Mouse (Mus musculus) frontal cortex, adult (tissue): ENCODE measurements around the gene Smg6.

ENCODE experiments used
- ATAC-seq: cut with Nextera tagmentation; 2 replicates; pipeline ENCODE4 v1.9.2; 2017; ENCODE audit warnings: mild to moderate bottlenecking, moderate library complexity, mixed read lengths; ENCODE audit not compliant: low TSS enrichment

Smg6 gene

DNA sequence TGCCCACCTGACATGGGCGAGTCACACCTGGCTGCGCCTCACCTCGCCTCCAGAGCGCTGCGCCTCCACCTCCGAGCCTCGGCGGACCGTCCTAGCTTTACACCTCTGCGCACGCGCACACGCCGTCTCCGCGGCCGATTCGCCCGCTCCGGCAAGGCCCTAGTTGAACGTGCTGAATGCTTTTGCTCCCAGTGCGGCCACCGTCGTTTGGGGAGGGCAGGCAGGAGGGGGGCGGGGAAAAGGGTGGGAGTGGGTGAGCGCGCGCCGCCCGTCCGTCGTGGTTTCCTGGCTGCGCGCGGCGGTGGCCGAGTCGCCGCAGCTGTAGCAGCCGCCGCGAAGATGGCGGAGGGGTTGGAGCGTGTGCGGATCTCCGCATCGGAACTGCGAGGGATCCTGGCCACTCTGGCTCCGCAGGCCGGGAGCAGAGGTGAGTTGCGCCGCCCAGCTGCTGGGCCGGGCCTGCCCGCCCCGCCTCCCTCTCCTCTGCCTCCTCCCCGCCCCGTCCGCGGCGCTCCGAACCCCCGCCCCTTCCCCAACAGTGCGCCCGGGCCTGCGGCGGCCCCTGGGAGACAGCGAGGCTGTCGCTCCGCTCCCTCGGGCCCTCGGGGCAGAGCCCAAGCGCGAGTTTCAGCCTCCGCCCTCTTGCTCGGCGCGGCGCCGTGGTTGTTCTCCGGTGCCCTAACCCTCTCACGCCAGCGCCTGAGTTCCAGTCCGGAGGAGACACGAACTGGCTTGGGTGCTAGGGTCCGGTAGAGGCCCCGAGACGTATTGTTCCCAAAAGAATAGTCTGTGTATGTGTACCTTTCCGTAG is at the start of gene Smg6, which contains the start of gene Srr:
Gene Smg6 (plus strand): TSS at position 247 of the 811 bp plus-strand sequence.
Gene Srr (minus strand): TSS at position 372 of the 811 bp plus-strand sequence.
- ATAC-seq, result peak; percentile 83

DNA sequence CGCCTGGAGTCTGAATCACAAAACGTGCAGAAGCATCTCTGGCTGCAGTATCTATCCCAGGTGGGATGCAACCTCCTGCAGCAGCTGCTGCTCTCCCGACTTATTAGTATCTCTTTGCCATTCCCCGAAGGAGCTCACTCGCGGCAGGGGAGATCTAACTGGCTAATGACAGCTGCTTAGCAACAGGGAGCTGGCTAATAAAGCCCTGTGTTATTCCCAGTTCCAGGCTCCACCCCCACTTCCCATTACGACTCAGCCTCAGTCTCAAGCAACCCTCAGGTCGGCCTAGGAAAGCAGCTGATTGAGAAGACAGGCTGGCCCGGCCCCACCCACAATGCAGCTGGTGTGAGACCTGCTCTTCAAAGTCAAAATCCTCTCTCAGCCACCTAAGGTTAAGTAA is 48.8 kb upstream of the Smg6 start:
- ATAC-seq, result peak; percentile 48

DNA sequence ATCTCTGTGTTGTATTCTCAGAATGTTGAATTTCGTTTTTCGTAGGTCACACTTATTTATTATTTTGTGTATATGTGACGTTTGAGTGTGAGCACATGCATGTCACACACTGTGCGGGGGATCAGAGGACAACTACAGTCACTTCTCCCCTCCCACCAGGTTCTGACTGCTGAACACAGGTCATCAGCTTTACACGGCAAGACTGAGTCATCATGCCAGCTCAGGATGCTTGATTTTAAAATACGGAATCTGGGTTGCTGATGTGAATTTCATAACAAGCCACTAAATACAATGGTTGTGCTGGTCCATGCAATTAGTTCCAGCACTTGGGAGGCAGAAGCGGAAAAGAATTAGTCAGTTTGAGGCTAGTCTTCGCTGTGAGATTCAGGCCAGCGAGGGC is 44.6 kb upstream of the Smg6 start:
- no peak for ATAC-seq

DNA sequence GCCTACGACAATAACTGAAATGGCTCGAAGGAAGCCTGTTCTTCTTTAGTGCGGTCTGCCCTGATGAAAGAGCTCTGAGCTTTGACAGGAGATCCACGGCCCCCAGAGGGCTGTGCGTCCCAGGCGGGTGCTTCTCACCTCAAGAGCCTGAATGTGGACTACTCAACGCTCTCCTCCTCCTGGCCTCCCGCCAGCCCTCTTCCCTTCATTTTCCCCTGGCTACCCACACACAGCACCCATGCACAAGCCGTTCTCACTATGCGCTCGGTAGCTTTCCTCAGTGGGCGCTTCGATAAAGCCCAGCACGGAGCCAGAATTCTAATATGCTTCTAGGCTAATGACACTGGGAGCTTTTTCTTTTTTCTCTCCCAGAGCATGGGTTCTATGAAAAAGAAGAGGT is 43.6 kb upstream of the Smg6 start:
- peak; percentile 81 for ATAC-seq

DNA sequence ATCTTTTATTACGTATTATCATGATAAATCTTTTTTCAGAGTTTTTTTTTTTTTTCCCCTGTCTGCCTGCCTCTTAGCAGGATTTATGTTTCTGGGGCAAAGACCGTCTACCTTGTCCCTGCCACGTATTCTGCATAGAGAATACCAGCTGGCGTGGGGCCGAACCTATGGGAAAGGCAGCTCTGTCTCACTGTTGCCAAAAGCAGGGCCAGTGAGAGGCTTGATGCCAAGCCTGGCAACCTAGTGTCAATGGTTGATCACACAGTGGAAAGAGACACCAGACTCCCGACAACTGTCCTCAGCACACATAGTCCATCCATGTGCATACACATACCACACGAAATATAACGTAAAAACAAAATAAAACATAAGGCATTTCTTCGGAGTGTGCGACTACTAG is 42.5 kb upstream of the Smg6 start:
- ATAC-seq, result no peak

DNA sequence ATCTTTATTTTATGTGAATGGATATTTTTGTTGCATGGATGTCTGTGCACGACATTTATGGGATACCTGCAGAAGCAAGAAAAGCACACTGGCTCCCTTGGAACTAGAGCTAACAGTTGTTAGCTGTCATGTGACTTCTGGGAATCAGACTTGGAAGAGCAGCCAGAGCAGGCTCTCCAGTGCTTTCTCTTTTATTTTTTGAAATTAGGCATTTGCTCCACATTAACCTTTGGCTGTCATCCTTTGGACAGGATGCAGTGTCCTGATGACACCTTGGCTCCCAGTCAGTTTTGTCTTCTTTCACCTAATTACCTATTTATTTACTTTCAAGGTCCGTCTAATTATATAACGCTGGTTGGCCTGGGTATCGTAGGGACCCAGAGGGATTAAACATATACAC is 31.0 kb upstream of the Smg6 start:
- ATAC-seq, result no peak

DNA sequence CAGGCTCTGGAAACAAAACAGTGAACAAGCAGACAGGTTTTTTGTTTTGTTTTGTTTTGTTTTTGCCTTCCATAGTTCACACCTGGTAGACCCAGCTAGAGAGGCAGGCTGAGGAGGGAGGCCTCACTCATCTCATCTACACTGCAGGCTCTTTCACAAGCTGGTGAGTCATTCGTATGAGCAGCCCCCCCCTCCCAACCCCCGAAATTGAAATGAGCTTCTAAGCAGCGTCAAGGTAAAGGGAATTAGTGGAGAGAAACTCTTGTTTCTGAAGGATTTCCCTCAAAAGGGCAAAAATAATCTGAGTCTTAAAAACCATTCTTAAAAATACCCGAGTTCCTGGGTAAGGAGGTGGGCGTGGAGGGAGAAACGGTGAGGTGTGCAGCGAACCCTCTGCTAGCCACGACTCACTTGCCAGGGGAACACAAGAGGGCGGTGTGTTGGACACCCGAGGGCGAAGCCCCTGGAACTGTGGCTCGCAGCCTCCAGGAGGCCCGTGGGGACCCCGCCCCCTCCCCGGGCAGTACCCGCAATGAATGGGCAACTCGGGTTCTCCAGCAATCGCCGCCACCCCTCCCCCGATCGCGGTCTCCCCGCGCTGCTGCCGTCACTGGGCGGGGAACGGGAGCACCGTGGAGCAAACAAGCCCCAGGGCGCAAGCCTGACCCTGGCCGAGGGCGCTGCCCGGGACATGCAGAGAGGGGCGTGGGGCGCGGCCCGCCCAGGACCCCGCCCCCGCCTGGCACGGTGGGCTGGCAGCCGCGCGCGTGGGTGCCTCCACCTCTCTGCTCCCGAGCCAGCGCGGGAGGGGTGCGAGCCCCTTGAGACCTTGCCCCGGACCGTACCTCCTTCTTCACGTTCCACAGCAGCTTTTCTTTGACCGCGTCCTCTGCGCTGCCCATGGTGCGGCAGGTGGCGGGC is 29.4 kb upstream of the Smg6 start:
- peak; percentile 28 for ATAC-seq

DNA sequence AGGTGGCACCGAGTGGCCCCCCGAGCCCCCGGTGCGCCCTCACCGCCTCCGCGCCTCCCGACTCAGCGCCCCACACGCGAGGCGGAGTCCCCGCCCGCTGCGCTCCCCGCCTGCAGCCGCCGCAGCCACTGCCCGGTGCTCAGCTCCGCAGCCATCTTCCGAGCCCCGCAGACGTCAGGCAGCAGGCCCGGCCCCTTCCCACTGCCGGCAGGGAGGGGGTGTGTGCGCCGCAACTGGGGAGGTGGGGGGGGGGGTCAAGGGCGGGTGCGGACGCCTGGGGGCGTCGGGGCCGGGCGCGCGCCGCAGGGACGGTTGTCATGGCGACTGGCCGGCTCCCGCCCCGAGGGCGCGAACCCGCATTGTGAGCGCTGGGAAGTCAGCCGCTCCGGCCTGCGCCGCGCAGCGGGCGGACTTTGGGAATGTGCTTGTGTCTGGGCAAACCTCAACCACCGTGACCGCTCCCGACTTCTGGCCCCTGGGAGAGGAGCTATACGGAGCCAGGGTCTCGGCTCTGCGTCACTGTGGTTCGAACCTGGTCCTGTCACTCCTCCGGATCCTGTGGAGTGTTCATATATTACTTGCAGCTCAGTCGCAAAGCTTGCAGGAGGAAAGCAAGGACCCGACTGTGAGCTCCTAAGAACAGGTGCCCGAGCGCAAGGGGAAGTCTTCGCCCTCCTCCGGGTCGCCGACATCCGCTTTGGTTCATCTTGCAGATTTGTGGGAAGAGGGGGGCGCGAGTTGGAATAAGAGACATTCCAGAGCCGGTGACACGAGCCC is 28.5 kb upstream of the Smg6 start, which contains the start of gene Sgsm2:
Gene Sgsm2 (minus strand): TSS at position 160 of the 777 bp plus-strand sequence.
- peak; percentile 36 for ATAC-seq

DNA sequence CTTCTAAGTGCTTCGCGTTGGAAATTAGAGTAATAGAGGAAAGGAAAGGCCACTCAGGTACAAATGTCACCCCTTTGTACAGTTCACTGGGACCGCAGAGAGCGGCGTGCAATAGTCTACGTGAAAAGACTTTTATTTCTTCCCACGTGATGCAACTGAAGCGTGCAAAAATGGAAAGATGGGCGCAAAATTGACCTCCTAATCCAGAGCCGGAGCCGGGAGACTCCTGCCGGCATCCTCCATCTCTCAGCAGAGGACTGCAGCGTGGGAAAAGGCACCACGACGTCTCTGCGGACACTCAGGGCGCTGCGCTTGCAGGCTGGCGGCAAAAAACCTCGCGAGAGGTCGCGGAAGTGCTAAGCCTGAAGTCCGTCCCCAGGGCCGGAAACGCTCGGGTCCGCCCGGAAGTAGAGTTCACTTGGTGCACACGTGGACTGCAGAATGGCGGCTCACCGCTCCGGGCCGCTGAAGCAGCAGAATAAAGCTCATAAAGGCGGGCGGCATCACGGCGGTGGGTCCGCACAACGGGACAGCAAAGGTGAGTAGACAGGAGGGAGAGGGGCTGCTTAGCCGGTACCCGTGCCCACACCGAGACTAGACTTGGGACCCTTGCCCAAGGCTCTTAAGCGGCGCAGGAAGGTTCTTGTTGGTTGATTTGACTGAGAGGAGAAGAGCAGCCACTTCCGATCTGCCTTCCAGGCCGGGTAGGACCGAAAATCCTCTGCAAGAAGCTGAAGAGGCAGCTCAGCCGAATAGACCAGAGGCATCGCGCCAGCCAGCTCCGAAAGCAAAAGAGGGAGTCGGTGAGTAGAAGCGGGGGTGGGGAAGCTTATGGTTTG is 27.7 kb upstream of the Smg6 start, which contains the start of gene Tsr1:
Gene Tsr1 (plus strand): TSS at position 394 of the 839 bp plus-strand sequence.
- ATAC-seq, result peak; percentile 84

DNA sequence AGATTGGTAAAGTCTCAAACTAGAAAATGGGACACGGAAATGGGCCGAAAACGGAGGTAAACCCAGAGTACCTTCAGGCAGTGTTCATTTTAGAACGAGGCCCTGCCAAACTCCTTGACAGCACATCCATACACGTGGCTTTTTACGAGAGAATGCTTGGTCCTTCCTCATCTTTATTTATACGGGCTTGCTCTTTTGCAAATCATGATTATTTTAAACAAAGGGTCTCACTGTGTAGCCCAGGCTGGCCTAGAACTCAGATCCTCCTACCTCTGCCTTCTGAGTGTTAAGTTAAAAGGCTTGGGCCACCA is 27.2 kb upstream of the Smg6 start:
- no peak for ATAC-seq

DNA sequence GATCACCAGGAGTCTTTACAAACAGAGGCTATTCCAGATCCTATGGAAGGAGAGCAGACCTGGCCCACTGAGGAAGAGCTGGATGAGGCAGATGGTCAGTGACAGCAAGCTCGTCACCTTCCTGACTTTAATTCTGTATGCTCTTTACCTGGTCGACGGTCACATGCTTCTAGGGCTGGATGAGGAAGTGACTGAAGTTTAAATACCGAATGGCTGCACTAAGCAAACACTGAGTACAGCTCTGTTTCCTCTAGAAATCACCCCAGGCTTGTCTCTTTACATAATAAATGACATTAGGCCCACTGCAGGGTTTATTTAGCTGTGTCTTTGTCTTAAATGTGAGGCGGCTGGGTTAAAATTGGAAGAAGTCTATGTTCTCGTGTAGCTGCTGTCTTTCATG is 24.1 kb upstream of the Smg6 start:
- ATAC-seq, result no peak

DNA sequence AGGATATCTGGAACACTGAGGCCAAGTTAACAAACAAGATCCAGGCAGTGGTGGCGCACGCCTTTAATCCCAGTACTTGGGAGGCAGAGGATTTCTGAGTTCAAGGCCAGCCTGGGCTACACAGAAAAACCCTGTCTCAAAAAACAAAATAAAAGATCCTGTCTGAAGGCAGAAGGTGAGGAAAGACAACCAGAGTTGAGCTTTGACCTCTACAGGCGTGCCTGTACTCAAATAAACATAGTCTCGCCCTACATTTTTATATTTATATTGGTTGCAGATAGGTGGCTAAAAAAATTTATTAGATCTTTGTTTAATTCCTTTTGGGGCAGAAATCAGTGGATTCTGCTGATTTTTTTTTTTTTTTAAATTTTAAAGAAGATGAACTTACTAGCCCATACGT is 23.2 kb upstream of the Smg6 start:
- ATAC-seq, result no peak

DNA sequence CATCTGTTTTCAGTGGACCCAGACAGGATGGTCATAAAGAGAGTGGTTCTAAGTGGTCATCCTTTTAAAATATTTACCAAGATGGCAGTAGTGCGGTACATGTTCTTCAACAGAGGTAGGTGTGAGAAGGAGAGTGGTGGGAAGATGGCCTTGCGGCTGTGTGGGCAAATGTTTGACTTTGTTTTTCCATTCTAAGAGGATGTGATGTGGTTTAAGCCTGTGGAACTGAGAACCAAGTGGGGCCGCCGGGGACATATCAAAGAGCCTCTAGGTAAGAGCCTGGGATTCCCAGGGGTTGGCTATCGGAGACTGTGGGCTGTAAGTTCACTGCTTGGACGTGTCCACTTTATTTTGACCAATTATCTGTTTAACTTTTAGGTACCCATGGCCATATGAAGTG is 17.8 kb upstream of the Smg6 start:
- no peak for ATAC-seq

DNA sequence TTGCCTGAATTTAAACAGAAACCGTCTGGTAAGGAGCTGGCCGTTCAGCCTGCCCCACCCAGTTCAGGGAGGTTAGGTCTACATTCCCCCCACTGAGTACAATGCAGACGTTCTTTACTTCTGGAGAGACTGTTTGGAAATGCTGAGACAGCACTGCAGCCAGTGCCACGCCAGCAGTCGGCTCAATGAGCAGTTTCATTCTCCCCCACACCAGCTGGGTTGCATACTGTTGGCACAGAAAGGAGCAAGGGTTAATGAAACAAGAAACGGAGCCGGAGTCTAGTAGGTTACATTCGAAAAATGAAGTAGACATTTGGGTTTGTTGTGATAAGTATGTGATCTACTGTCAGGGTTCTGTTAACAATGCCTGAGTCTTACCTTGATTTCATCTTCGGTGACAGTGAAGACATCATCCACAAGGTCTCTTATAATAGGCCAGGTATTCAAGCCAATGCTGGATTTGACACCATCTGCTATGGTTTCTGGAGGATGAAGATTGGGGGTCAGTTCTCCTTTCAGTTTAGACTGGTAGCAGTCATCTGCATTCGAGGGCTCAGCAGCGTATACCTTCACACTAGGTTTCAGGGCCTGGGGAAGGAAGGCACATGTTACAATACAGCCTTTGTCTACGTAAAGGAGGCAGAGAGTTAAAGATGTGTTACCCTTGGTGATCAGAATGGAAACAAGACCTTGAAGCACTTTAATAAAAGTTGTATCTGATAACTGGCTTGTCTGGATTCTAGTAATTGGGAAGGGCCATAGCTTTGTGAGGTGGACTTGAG is 16.8 kb upstream of the Smg6 start:
- ATAC-seq, result 0 out of 2 replicates have a peak, but pooled peaks have one; percentile 27

DNA sequence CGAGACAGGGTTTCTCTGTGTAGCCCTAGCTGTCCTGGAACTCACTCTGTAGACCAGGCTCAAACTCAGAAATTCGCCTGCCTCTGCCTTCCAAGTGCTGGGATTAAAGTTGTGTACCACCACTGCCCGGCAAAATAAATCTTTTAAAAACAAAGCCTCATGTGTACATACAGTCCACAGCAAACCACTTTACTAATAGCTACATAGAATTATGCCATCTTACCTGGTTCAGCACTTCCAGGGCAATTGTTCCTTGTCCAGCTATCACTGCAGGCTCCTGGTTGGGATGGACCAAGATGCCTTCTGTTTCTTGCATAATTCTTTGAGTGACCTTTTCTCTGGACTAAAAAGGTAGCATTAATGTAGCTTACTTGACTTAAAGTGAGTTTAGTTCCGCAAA is 15.6 kb upstream of the Smg6 start:
- no peak for ATAC-seq

DNA sequence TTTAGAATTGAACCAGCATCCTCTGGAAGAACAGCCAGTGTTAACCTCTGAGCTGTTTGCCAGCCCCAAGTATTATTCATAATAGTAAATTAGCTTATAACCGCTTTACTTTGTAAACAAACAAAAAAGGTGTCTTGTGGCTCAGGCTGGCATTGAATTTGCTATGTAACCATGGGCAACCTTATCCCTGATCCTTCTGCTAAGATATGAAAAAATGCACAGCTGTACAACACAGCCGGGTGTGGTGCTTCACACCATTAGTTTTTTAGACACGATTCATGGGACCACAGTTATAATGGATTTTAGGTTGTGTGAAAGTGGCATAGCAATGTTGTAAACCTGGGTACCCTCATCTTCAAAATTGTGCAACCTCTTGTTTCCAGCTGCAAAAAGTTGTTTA is 13.1 kb upstream of the Smg6 start:
- no peak for ATAC-seq

DNA sequence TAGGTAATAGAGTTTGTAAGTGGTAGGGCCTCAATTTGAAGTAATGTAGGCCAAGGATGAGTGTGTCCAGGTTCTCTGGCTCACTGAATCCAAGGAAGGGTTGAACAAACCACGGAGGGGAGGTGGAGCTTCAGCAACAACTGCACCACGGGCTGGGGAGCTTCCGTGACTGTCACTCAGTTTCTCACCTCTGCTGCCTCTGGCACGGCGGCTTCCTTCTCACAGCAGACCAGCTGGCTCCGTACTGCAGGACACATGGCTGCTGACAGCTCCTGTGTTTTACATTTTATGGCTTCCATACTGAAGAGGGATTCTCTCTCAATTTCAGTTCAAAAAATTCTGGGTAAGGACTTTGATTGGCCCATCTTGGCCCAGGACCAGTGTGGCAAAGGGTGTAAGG is 6.4 kb upstream of the Smg6 start:
- peak; percentile 72; the same call in 1 of the 2 replicates for ATAC-seq

DNA sequence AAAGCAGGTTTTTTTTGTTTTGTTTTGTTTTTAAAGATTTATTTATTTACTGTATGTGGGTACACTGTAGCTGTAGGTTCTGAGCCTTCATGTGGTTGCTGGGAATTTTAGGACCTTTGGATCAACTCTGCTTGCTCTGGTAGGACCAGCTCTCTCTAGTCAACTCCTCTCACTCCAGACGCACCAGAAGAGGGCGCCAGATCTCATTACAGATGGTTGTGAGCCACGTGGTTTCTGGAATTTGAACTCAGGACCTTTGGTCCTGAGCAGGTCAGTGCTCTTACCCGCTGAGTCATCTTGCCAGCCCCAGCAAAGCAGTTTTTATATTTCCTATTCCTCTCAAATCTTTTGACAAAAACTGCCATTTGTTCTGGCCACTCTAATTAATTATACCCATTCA is 1.5 kb upstream of the Smg6 start:
- no peak for ATAC-seq

DNA sequence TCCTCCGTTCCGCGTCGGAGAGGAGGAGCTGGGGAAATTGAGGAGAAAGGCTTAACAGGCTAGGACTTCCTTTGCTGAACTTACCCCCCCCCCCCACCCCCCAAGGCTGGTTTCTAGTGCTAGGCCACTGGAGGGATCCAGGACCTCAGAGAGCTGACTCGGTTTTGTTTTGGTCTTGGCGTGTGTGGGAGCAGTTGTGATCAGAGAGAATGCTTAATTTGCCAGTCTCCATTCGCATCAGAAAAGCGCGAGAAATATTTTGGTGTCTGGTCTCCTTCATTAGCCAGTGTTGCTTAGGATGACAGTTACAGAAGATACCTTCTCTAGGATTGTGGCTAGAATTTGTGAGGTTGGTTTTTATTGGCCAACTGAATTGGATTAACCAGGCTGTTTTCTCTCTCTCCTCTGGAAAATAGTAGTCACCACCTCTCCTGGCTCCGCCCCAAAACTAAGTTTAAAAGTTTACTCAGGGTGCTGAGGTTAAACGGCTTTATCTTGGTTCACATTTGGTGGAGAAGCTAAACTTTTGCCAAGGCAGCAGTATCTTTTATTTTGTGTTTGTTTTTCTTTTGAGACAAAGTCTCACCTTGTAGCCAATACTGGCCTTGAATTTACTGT is 874 bp downstream of the Smg6 start:
- ATAC-seq, result peak; percentile 11; the same call in 1 of the 2 replicates

DNA sequence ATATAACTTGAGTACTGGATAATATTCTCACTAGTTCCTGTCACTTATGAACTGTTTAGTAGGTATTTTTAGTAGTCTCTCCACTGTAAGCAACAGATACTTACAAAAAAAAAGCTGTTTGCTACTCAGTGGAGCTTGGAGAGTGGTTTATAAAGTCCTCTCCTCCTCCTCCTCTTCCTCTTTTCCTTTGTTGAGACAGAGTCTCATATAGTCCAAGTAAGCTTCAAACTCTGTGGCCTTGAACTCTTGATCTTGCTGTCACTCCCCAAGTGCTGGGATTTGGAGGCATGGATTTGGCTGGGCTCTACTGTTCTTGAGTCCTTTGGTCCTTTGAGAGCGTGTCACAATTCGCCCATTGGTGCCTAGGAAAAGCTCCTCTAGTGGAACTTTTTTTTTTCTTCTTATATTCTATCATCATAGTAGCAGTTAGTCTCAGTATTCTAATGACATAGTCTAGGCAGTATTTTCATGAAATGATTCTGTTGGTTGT is 1.7 kb downstream of the Smg6 start:
- no peak for ATAC-seq
